Mouse (Mus musculus) MEL (cell line): ENCODE data around the gene Fam122a. TPM values are rescaled to one million over a fixed set of nuclear protein-coding genes. Genes with fewer than 3 reads are reported as not detected.

Source experiments
- DNase-seq: peaks from one replicate; pipeline ENCODE4 v3.0.0; 2011; ENCODE audit warnings: low read depth, low spot score
- H3K27ac ChIP-seq: 2 replicates; pipeline ENCODE4 v1.5.1; 2012; ENCODE audit warnings: low read depth, mild to moderate bottlenecking, control low read depth, low read length, moderate library complexity; ENCODE audit not compliant: control insufficient read depth
- H3K27me3 ChIP-seq, 2 experiments: fragments of 150-350 bp in 1 of 2; sonication (generic) in 1 of 2; 2 replicates each; pipeline ENCODE4 v1.6.1; 2012; ENCODE audit warnings: low read length in 2 of 2, mild to moderate bottlenecking in 2 of 2, improper control_type of control experiment in 1 of 2, moderate library complexity in 1 of 2; ENCODE audit not compliant: insufficient read depth in 2 of 2, control insufficient read depth in 1 of 2
- H3K36me3 ChIP-seq, 2 experiments: 2 replicates each; pipeline ENCODE4 v1.6.1; 2012 to 2014; ENCODE audit warnings: low read length in 2 of 2, improper control_type of control experiment in 1 of 2, inconsistent platforms in 1 of 2, mild to moderate bottlenecking in 1 of 2; ENCODE audit not compliant: insufficient read depth in 2 of 2, control insufficient read depth in 1 of 2
- H3K4me1 ChIP-seq, 2 experiments: fragments of 150-350 bp in 1 of 2; sonication (generic) in 1 of 2; 2 replicates each; pipeline ENCODE4 v1.6.1; 2012; ENCODE audit warnings: low read length in 2 of 2, improper control_type of control experiment in 1 of 2, mild to moderate bottlenecking in 1 of 2; ENCODE audit not compliant: insufficient read depth in 2 of 2, control insufficient read depth in 1 of 2
- H3K4me3 ChIP-seq, 2 experiments: fragments of 150-350 bp in 1 of 2; sonication (generic) in 1 of 2; 2 replicates each; pipeline ENCODE4 v1.5.1; 2012; ENCODE audit warnings: low read depth in 2 of 2, low read length in 2 of 2, mild to moderate bottlenecking in 2 of 2, moderate library complexity in 2 of 2, control low read depth in 1 of 2, improper control_type of control experiment in 1 of 2; ENCODE audit not compliant: control insufficient read depth in 1 of 2, insufficient read depth in 1 of 2
- H3K79me2 ChIP-seq: 2 replicates; pipeline ENCODE4 v1.6.1; 2012; ENCODE audit warnings: mild to moderate bottlenecking, low read length, moderate library complexity; ENCODE audit not compliant: control insufficient read depth, poor library complexity, insufficient read depth
- H3K9ac ChIP-seq: 2 replicates; pipeline ENCODE4 v1.6.1; 2012; ENCODE audit warnings: low read depth, mild to moderate bottlenecking, control low read depth, low read length, moderate library complexity; ENCODE audit not compliant: control insufficient read depth, poor library complexity, severe bottlenecking
- H3K9me3 ChIP-seq: fragments of 150-350 bp; sonication (generic); replicated peaks from 2 replicates; pipeline ENCODE4 v1.6.1; 2012; ENCODE audit warnings: mild to moderate bottlenecking, low read length, improper control_type of control experiment, moderate library complexity; ENCODE audit not compliant: insufficient read depth
- BHLHE40 ChIP-seq: IDR thresholded peaks from 2 replicates; pipeline ENCODE4 v1.6.1; 2012; ENCODE audit warnings: low read depth, mild to moderate bottlenecking, inconsistent platforms, low read length, improper control_type of control experiment, borderline replicate concordance
- CHD2 ChIP-seq: IDR thresholded peaks from 2 replicates; pipeline ENCODE4 v1.6.1; 2011; ENCODE audit warnings: low read length, improper control_type of control experiment
- ELF1 ChIP-seq: IDR thresholded peaks from 2 replicates; pipeline ENCODE4 v1.6.1; 2014; ENCODE audit warnings: low read depth, mild to moderate bottlenecking, inconsistent platforms, low read length, improper control_type of control experiment, moderate library complexity
- EP300 ChIP-seq, 2 experiments: IDR thresholded peaks; 2 replicates each; pipeline ENCODE4 v1.6.1; 2011; ENCODE audit warnings: improper control_type of control experiment in 2 of 2, low read length in 2 of 2, low read depth in 1 of 2, mild to moderate bottlenecking in 1 of 2
- ETS1 ChIP-seq: IDR thresholded peaks from 2 replicates; pipeline ENCODE4 v1.6.1; 2012; ENCODE audit warnings: low read depth, mild to moderate bottlenecking, inconsistent platforms, low read length, improper control_type of control experiment, moderate library complexity
- GATA1 ChIP-seq: IDR thresholded peaks from 2 replicates; pipeline ENCODE4 v1.6.1; 2011; ENCODE audit warnings: low read depth, low read length, improper control_type of control experiment
- MAX ChIP-seq: IDR thresholded peaks from 2 replicates; pipeline ENCODE4 v1.6.1; 2011; ENCODE audit warnings: low read length, improper control_type of control experiment
- MAZ ChIP-seq: IDR thresholded peaks from 2 replicates; pipeline ENCODE4 v1.6.1; 2012; ENCODE audit warnings: low read depth, mild to moderate bottlenecking, inconsistent platforms, low read length, improper control_type of control experiment
- MEF2A ChIP-seq: IDR thresholded peaks from 2 replicates; pipeline ENCODE4 v1.6.1; 2014; ENCODE audit warnings: low read depth, mild to moderate bottlenecking, inconsistent platforms, low read length, improper control_type of control experiment; ENCODE audit not compliant: poor library complexity, insufficient replicate concordance, severe bottlenecking; ENCODE audit errors: extremely low read depth
- MXI1 ChIP-seq: IDR thresholded peaks from 2 replicates; pipeline ENCODE4 v1.6.1; 2011; ENCODE audit warnings: mild to moderate bottlenecking, low read depth, low read length, improper control_type of control experiment
- MYB ChIP-seq: IDR thresholded peaks from 2 replicates; pipeline ENCODE4 v1.6.1; 2011; ENCODE audit warnings: mild to moderate bottlenecking, low read depth, low read length, improper control_type of control experiment
- NRF1 ChIP-seq: IDR thresholded peaks from 2 replicates; pipeline ENCODE4 v1.6.1; 2014; ENCODE audit warnings: low read depth, mild to moderate bottlenecking, inconsistent platforms, low read length, improper control_type of control experiment, moderate library complexity; ENCODE audit not compliant: poor library complexity, insufficient read depth, severe bottlenecking
- POLR2AphosphoS5 ChIP-seq: IDR thresholded peaks from 2 replicates; pipeline ENCODE4 v1.6.1; 2012; ENCODE audit warnings: low read depth, borderline replicate concordance, mild to moderate bottlenecking, inconsistent platforms, low read length, moderate library complexity, mixed read lengths
- RAD21 ChIP-seq: IDR thresholded peaks from 2 replicates; pipeline ENCODE4 v1.6.1; 2011; ENCODE audit warnings: mild to moderate bottlenecking, low read depth, low read length, improper control_type of control experiment
- RCOR1 ChIP-seq: IDR thresholded peaks from 2 replicates; pipeline ENCODE4 v1.6.1; 2012; ENCODE audit warnings: low read depth, mild to moderate bottlenecking, inconsistent platforms, low read length, improper control_type of control experiment
- SIN3A ChIP-seq: IDR thresholded peaks from 2 replicates; pipeline ENCODE4 v1.6.1; 2012; ENCODE audit warnings: low read length, improper control_type of control experiment, inconsistent platforms
- TBP ChIP-seq: IDR thresholded peaks from 2 replicates; pipeline ENCODE4 v1.8.0; 2011; ENCODE audit warnings: low read depth, low read length, improper control_type of control experiment
- USF1 ChIP-seq: IDR thresholded peaks from 2 replicates; pipeline ENCODE4 v1.6.1; 2014; ENCODE audit warnings: low read depth, mild to moderate bottlenecking, inconsistent platforms, low read length, improper control_type of control experiment, moderate library complexity
- USF2 ChIP-seq, 2 experiments: IDR thresholded peaks; 2 replicates each; pipeline ENCODE4 v1.6.1; 2011 to 2012; ENCODE audit warnings: improper control_type of control experiment in 2 of 2, low read length in 2 of 2, borderline replicate concordance in 1 of 2, inconsistent platforms in 1 of 2, low read depth in 1 of 2, mild to moderate bottlenecking in 1 of 2; ENCODE audit not compliant: insufficient read depth in 1 of 2
- ZMIZ1 ChIP-seq: IDR thresholded peaks from 2 replicates; pipeline ENCODE4 v1.6.1; 2012; ENCODE audit warnings: low read depth, mild to moderate bottlenecking, inconsistent platforms, low read length, improper control_type of control experiment, moderate library complexity
- polyA plus RNA-seq, 2 experiments: library from polyadenylated mRNA; stranded (reverse) in 1 of 2; unstranded in 1 of 2; fragments of >175 nt in 1 of 2; fragments of >200 nt in 1 of 2; gene quantifications; 2 replicates each; pipeline versions ENCODE4 v1.2.1 to v1.2.4; 2012; ENCODE audit warnings: low replicate concordance in 2 of 2, low read depth in 1 of 2; ENCODE audit not compliant: insufficient read length in 2 of 2, insufficient read depth in 1 of 2, missing spikeins in 1 of 2
- total RNA-seq: library from RNA; depleted of rRNA; stranded (reverse); fragments of 300-350 nt; gene quantifications from 2 replicates; pipeline ENCODE4 v1.2.3, GENCODE M21; 2012

The Fam122a gene
- total and polyA plus RNA-seq, 3 experiments = 4.5 to 38.4 TPM; not detected in 1

GRCm38 (mm10) chr19:24490275-24490674, 13.1 kb upstream of the Fam122a start:
- TF ChIP-seq MEF2A (no peak), MXI1 (no peak), RCOR1 (no peak), RAD21 (no peak), ELF1 (no peak), MYB (peak; percentile 68), TBP (no peak), USF1 (peak; percentile 39; the same call in 1 of the 2 replicates), BHLHE40 (peak; percentile 48; the same call in 1 of the 2 replicates), CHD2 (no peak), USF2 (IDR thresholded peaks at IDR 0.05; ENCODE audit: borderline replicate concordance in 1 of 2, insufficient read depth in 1 of 2, low read depth in 1 of 2, low read length in 2 of 2) (no peak), ETS1 (no peak), GATA1 (no peak), MAX (no peak), MAZ (no peak), EP300 (IDR thresholded peaks at IDR 0.05; ENCODE audit: low read depth in 1 of 2, low read length in 2 of 2) (peak in 1 of 2 experiments; percentile 58; a peak in 2 of 4 replicates), POLR2AphosphoS5 (no peak), NRF1 (no peak), SIN3A (no peak), ZMIZ1 (no peak)
- DNase-seq = peak; percentile 70
- H3K27ac ChIP-seq = peak overlapping the region; percentile 9; the same call in 1 of the 2 replicates
- H3K9me3 ChIP-seq = no peaks in the 10 kb centered on the region
- H3K9ac ChIP-seq = no peak overlapping the region
- no peaks in the 10 kb centered on the region for H3K27me3 ChIP-seq
- no peaks in the 10 kb centered on the region for H3K79me2 ChIP-seq
- H3K4me1 ChIP-seq = peaks cover 8 to 9% of the 10 kb centered on the region in 2 experiments
- H3K36me3 ChIP-seq = peaks cover 0 to 16% of the 10 kb centered on the region in 2 experiments; a peak in 2 of 4 replicates
- no peak overlapping the region for H3K4me3 ChIP-seq
